Mouse (Mus musculus) neural tube, embryonic 13.5 days (tissue): ENCODE data around the gene Robo1. TPM values are rescaled to one million over a fixed set of nuclear protein-coding genes. Genes with fewer than 3 reads are reported as not detected.

Experiments
- ATAC-seq: fragments of 200-750 bp; cut with Nextera tagmentation; 2 replicates; pipeline ENCODE4 v1.8.0; 2017; ENCODE audit warnings: low read depth, mild to moderate bottlenecking, moderate TSS enrichment, moderate library complexity
- H3K27ac ChIP-seq: fragments of 300-500 bp; sonication (generic); replicated peaks from 2 replicates; pipeline ENCODE4 v1.5.1; 2015; ENCODE audit warnings: moderate library complexity, mild to moderate bottlenecking, inconsistent platforms
- H3K27me3 ChIP-seq: fragments of 300-500 bp; sonication (generic); 2 replicates; pipeline ENCODE4 v1.6.1; 2015; ENCODE audit warnings: mild to moderate bottlenecking, inconsistent platforms
- H3K36me3 ChIP-seq: fragments of 300-500 bp; sonication (generic); 2 replicates; pipeline ENCODE4 v1.6.1; 2015; ENCODE audit warnings: mild to moderate bottlenecking, inconsistent platforms
- H3K4me1 ChIP-seq: fragments of 300-500 bp; sonication (generic); replicated peaks from 2 replicates; pipeline ENCODE4 v1.6.1; 2015; ENCODE audit warnings: inconsistent platforms
- H3K4me2 ChIP-seq: fragments of 300-500 bp; sonication (generic); 2 replicates; pipeline ENCODE4 v1.6.1; 2015; ENCODE audit warnings: inconsistent platforms, mild to moderate bottlenecking, moderate library complexity
- H3K4me3 ChIP-seq: fragments of 300-500 bp; sonication (generic); 2 replicates; pipeline ENCODE4 v1.5.1; 2015; ENCODE audit warnings: mild to moderate bottlenecking, inconsistent platforms
- H3K9ac ChIP-seq: fragments of 300-500 bp; sonication (generic); 2 replicates; pipeline ENCODE4 v1.6.1; 2015; ENCODE audit warnings: moderate library complexity, mild to moderate bottlenecking, inconsistent platforms
- H3K9me3 ChIP-seq: fragments of 300-500 bp; sonication (generic); 2 replicates; pipeline ENCODE4 v1.6.1; 2016; ENCODE audit warnings: inconsistent platforms
- WGBS: fragments of 180-500 bp; shearing (Covaris S2); methylation state at CpG from one replicate; pipeline ENCODE4 v1.1.7; 2015; 5-methylcytosine and 5-hydroxymethylcytosine counted together
- polyA plus RNA-seq: library from polyadenylated mRNA; unstranded; fragments of >200 nt; fragmentation: Nextera tagmentation; extraction: Ambion mirVana; gene quantifications from 2 replicates; pipeline ENCODE4 v1.2.1, GENCODE M21; 2015

Gene Robo1
- polyA plus RNA-seq, 1 experiment from 2014 or later: 44.1 TPM

DNA sequence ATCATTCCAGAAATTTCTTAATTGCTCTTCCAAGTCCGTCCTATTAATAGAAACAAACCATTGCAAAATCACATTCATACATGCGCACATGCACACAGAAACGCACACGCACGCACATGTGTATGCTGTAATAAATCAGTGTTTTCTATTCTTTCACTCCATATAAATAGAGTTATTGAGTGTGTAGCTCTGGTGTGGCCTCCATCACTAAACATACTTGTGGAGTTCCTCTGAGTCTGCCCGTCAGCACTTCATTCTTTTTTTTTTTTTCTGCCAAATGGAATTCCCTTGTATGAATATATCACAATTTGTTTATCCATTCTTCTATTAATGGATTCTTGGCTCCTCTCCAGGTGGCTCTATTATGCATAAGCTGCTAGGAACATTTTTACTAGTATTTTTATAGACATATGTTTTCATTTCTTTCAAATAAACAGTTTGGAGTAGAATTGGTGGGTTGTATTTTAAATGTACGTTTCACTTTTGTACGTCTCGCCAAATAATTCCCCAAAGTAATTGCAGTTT, 483.1 kb downstream of the Robo1 start:
- 88% methylated on average over 9 of the region's 9 CpGs for WGBS
- Histone ChIP-seq H3K4me1 (peaks cover 38% of the 10 kb centered on the region), H3K9me3 (no peaks in the 10 kb centered on the region), H3K9ac (no peak overlapping the region), H3K27ac (no peak overlapping the region), H3K36me3 (no peaks in the 10 kb centered on the region), H3K4me3 (no peak overlapping the region), H3K27me3 (no peaks in the 10 kb centered on the region), H3K4me2 (no peak overlapping the region)
- ATAC-seq: no peak

DNA sequence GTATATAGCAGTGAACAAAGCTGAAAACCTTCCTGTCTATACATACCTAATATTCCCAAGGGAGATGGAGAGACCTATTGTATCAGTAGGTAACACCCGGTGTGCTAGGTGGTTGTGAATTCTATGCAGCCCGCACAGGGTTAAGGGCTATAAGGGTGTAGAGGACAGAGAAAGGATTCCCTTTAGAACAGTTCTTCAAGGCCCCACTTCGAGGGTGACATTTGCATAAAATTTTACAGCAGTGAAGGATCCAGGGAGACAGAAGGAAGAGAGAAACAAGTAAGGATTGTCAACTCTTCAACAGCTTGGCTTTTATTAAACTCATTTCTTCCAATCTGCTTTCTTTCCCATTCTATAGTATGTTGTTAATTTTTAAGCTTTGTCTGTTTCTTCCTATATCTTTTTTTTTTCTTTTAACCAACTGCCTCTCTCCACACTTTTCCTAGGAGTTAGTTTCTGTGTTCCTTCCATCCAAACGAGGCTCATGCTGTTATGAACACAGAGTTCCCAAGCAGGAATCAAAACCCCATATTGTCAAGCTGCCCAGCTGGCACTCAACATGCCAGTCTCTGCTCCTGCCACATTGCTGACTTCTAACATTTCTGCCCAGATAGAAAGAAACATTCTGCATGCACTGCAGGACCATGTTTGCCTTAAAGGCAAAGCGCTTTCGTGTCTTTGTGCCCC, 486.7 kb downstream of the Robo1 start:
- H3K9me3 ChIP-seq: no peaks in the 10 kb centered on the region
- 42% methylated on average over 6 of the region's 6 CpGs for WGBS
- no peak overlapping the region for H3K4me3 ChIP-seq
- H3K36me3 ChIP-seq: no peaks in the 10 kb centered on the region
- ATAC-seq: 0 out of 2 replicates have a peak, but pooled peaks have one; percentile 47
- no peak overlapping the region for H3K4me2 ChIP-seq
- H3K27me3 ChIP-seq: no peaks in the 10 kb centered on the region
- peaks cover 36% of the 10 kb centered on the region for H3K4me1 ChIP-seq
- H3K9ac ChIP-seq: no peak overlapping the region
- H3K27ac ChIP-seq: peak overlapping the region; percentile 49; the same call in 1 of the 2 replicates

DNA sequence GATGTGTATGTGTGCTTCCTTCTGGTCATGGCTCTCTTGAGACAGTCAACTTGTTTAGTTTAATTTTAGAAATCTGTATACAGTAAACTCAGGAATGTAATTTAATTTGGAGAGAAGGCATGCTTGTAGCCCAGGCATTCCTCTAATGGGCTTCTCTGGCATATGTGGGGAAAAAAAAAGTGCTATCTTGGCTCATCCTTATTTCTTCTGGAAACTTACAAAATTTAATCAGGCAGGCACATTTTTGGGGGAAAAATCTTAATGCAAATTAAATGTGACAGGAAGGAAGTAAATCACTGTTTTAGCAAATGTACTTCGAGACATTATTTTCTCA, 487.2 kb downstream of the Robo1 start:
- Histone ChIP-seq H3K27me3 (no peaks in the 10 kb centered on the region), H3K9ac (no peak overlapping the region), H3K4me1 (peaks cover 41% of the 10 kb centered on the region), H3K36me3 (no peaks in the 10 kb centered on the region), H3K9me3 (no peaks in the 10 kb centered on the region), H3K27ac (peak overlapping the region; percentile 49; the same call in 1 of the 2 replicates), H3K4me2 (no peak overlapping the region), H3K4me3 (no peak overlapping the region)
- ATAC-seq: no peak
- 48% methylated on average over 1 of the region's 1 CpGs for WGBS

DNA sequence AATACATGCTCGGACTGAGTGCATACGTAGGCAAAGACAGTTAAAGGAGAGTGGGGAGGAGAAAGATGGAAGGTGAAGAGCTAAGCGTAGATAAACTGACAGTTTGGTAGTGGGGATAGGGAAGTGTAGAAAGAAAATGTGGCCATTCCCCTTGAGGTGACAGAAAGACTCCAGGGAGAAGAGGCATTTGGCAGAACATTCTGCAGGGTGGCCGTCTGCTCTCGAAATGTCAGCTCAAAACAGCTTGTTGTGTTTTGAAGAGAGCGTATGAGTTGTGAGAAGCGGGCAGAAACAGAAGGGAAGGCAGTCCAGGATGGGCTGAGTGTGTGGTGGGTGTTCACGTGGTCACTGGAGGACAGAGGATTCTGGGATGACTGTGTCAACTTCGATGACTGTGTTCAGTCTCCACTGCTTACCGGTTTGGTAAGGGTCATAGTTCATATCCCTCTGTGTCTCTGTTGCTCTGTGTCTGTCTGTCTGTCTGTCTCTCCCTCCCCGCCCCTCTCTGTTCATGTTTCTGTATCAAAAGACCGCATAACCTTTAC, 490.4 kb downstream of the Robo1 start:
- no peak for ATAC-seq

DNA sequence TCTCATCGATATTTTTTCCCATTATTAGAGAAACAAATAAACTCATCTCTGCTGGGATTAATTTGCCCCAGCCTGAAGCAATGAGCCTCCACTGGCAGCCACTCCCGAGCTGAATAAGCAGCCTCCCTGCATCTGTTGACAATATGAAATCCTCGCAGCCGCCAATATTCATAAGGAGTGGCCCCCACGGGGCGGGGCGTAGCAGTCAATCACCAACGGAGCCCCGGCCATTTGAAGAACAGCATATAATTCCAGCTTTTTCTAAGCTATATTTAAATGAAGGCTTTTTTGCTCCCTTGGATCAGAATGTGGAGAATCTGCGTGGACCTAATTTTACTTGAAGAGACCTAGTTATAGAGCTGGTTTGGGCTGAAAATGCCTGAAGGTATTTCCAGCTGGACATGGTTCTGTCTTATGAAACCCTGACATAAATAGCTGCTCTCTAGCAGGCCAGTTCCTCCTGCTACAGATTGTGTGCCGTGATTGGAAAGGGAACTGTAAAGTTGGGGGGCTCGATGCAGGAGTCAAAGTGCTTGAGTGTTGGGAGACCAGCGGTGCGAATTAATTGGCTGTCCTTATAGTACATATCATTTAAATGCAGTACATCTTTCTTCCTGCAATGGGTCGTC, 492.1 kb downstream of the Robo1 start:
- H3K4me3 ChIP-seq: 0 out of 2 replicates have a peak overlapping the region, but pooled peaks have one; percentile 6
- no peaks in the 10 kb centered on the region for H3K36me3 ChIP-seq
- H3K27ac ChIP-seq: peak overlapping the region; percentile 71
- peaks cover 42% of the 10 kb centered on the region for H3K4me1 ChIP-seq
- peak overlapping the region; percentile 38; the same call in 1 of the 2 replicates for H3K9ac ChIP-seq
- no peaks in the 10 kb centered on the region for H3K27me3 ChIP-seq
- ATAC-seq: no peak
- H3K4me2 ChIP-seq: peak overlapping the region; percentile 42
- 42% methylated on average over 15 of the region's 15 CpGs for WGBS
- no peaks in the 10 kb centered on the region for H3K9me3 ChIP-seq

More for the DNA sequence above, 490.4 kb downstream of the Robo1 start:
- Histone ChIP-seq H3K36me3 (no peaks in the 10 kb centered on the region), H3K4me1 (peaks cover 52% of the 10 kb centered on the region), H3K9ac (no peak overlapping the region), H3K27me3 (no peaks in the 10 kb centered on the region), H3K27ac (no peak overlapping the region), H3K4me3 (no peak overlapping the region), H3K4me2 (no peak overlapping the region), H3K9me3 (no peaks in the 10 kb centered on the region)
- WGBS: 86% methylated on average over 12 of the region's 12 CpGs

DNA sequence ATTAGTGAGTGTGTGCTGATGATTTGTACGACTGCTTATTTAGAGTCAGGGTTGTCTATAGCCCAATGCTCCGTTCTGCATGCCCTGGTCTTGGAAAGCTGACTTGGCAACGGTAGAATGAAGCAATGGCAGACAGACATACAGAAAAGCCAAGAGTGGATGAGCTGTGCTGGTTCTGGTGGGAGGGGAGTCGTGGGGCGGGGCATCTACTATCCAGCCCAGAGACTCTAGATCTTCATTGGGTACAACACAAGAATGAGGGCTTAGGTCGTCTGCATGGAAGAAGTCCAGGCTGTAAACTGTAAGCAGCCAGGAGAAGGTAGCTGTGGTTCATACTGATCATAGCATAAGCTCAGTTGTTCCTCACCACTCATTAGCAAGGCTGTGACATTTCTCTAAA, 492.7 kb downstream of the Robo1 start:
- Histone ChIP-seq H3K4me2 (peak overlapping the region; percentile 42; the same call in 1 of the 2 replicates), H3K27ac (peak overlapping the region; percentile 71), H3K9me3 (no peaks in the 10 kb centered on the region), H3K27me3 (no peaks in the 10 kb centered on the region), H3K36me3 (no peaks in the 10 kb centered on the region), H3K4me3 (no peak overlapping the region), H3K9ac (no peak overlapping the region), H3K4me1 (peaks cover 36% of the 10 kb centered on the region)
- ATAC-seq: 0 out of 2 replicates have a peak, but pooled peaks have one; percentile 13
- 75% methylated on average over 6 of the region's 6 CpGs for WGBS

DNA sequence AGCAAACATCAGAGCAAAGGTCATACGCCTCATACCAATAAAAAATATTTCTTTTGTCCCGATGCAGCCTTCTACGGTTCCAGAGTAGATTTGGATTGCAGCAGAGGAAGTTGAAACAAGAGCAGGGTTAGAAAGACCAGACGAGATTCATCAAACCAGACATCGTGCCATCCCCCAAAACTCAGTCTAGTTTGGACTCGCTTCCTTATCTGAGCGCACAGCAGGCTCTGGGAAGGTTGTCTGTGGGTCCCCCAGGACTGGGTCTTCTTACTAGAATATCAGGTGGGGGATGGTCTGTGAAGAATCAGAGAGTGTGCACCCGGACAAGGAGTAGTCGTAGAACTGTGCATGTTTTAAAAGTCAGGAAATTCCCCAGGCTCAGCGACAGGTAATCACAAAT, 500.2 kb downstream of the Robo1 start:
- Histone ChIP-seq H3K36me3 (no peaks in the 10 kb centered on the region), H3K27ac (no peak overlapping the region), H3K4me2 (no peak overlapping the region), H3K4me3 (no peak overlapping the region), H3K9ac (no peak overlapping the region), H3K9me3 (no peaks in the 10 kb centered on the region), H3K27me3 (no peaks in the 10 kb centered on the region), H3K4me1 (peaks cover 32% of the 10 kb centered on the region)
- WGBS: 65% methylated on average over 10 of the region's 10 CpGs
- no peak for ATAC-seq

DNA sequence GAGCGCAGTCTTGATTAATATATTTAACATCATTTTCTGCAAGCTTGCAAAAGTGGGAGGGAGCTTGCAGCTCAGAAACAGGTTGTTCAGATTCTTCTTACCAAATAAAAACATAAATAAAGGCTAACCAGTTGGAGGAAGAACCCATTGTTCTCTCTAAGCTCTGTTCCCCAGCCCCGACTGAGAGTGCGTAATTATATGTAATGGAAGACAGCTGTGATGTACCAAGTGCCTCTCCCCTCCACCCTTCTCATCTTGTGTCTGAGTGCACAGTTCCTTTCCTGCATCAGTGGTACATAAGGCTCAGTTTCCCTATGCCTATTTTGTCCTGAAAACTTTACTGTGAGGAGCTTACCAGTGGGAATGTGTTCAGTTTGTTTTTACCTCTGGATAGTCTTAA, 502.8 kb downstream of the Robo1 start:
- ATAC-seq: no peak
- Histone ChIP-seq H3K27me3 (no peaks in the 10 kb centered on the region), H3K9me3 (no peaks in the 10 kb centered on the region), H3K4me2 (no peak overlapping the region), H3K4me1 (peaks cover 32% of the 10 kb centered on the region), H3K27ac (no peak overlapping the region), H3K9ac (no peak overlapping the region), H3K36me3 (no peaks in the 10 kb centered on the region), H3K4me3 (no peak overlapping the region)
- WGBS: 37% methylated on average over 3 of the region's 3 CpGs

DNA sequence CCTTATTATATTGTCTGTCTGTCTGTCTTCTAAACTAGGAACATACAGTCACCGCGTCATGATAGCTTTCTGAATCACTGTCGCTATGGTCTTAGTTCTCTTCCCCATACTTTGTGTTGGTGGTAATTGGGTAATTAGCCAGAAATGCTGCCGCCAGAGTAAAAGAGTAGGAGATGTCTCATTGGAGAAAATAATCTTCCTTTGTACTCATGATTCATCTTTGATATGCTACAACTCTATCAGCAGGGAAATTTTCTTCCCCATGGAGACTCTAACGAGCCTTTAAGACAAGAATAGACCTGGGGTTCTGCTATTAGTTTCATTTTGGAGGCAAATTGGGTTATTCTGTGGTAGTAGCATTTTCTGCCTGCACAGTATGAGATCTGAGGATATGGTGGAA, 503.4 kb downstream of the Robo1 start:
- 55% methylated on average over 5 of the region's 5 CpGs for WGBS
- no peak overlapping the region for H3K4me2 ChIP-seq

DNA sequence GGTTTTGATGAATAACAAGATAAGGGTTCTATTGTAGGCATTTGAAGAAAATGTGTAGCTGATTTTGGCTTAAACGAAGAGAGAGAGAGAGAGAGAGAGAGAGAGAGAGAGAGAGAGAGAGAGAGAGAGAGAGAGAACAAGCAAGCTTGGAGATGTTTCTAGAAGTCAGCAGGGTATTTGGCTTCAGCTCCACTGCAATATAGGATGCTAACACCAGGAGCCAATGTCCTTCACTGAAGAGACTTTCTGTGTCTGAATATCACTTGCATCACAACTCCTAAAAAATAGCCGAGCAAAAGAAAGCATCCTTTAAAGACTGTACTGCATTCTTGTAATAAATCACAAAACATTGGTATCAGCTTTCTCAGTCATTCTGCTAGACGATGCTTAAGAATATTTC, 503.8 kb downstream of the Robo1 start:
- Histone ChIP-seq H3K27me3 (no peaks in the 10 kb centered on the region), H3K4me3 (no peak overlapping the region), H3K4me2 (no peak overlapping the region), H3K4me1 (peaks cover 30% of the 10 kb centered on the region), H3K27ac (no peak overlapping the region), H3K9me3 (no peaks in the 10 kb centered on the region), H3K36me3 (no peaks in the 10 kb centered on the region), H3K9ac (no peak overlapping the region)
- no peak for ATAC-seq
- WGBS: 63% methylated on average over 3 of the region's 3 CpGs

More for the DNA sequence above, 503.4 kb downstream of the Robo1 start:
- no peak for ATAC-seq
- no peaks in the 10 kb centered on the region for H3K27me3 ChIP-seq
- H3K36me3 ChIP-seq: no peaks in the 10 kb centered on the region
- no peak overlapping the region for H3K9ac ChIP-seq
- H3K4me3 ChIP-seq: no peak overlapping the region
- H3K27ac ChIP-seq: no peak overlapping the region
- H3K9me3 ChIP-seq: no peaks in the 10 kb centered on the region
- peaks cover 32% of the 10 kb centered on the region for H3K4me1 ChIP-seq

DNA sequence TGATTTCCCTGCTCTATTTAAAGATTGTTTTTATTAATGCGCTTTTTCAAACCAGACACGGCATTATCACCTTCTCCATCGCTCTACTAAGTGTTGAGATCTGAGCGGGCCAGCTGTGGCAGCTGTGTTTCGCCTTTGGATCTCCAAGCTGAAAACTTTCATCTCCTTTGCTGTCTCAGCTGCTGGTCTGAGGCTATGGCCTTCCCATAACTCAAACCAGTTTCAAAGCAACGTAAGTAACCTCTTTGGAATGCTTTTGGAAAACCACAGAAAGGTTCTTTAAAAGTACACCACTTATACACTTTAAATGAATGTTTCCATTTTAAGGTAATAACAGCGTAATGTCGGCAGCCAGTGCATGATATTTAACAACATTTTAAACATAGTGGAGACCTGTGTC, 520.3 kb downstream of the Robo1 start:
- peaks cover 29% of the 10 kb centered on the region for H3K4me1 ChIP-seq

DNA sequence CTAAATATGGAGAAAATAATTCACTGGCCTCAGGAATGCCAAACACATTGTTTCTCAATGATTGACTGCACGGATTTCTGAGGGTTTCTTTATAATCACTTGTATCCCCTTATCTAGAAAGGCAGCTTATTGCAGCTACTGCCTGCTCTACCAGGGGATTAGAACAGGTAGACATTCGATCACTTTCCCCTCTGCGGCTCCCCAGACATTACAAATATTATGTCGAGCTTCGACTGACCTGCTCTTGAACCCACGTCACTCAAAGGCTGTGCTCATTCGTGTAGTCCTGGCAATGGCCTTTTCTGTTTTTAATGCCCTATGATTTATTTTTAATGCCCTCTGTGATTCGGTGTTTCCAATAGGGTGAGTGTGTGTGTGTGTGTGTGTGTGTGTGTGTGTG, 521.4 kb downstream of the Robo1 start:
- no peak; the same call in 1 of the 2 replicates for ATAC-seq
- H3K9me3 ChIP-seq: no peaks in the 10 kb centered on the region
- 28% methylated on average over 8 of the region's 8 CpGs for WGBS
- no peak overlapping the region for H3K4me3 ChIP-seq
- H3K9ac ChIP-seq: no peak overlapping the region
- no peak overlapping the region; the same call in 1 of the 2 replicates for H3K27ac ChIP-seq
- H3K27me3 ChIP-seq: no peaks in the 10 kb centered on the region
- no peak overlapping the region for H3K4me2 ChIP-seq
- H3K4me1 ChIP-seq: peaks cover 32% of the 10 kb centered on the region
- H3K36me3 ChIP-seq: no peaks in the 10 kb centered on the region

More for the DNA sequence above, 520.3 kb downstream of the Robo1 start:
- Histone ChIP-seq H3K4me2 (no peak overlapping the region), H3K36me3 (no peaks in the 10 kb centered on the region), H3K27ac (no peak overlapping the region), H3K9ac (no peak overlapping the region), H3K4me3 (no peak overlapping the region), H3K9me3 (no peaks in the 10 kb centered on the region), H3K27me3 (no peaks in the 10 kb centered on the region)
- no peak for ATAC-seq
- 57% methylated on average over 8 of the region's 8 CpGs for WGBS
